Mouse (Mus musculus) limb, embryonic 15.5 days (tissue): ENCODE data around the gene Mylpf. TPM values are rescaled to one million over a fixed set of nuclear protein-coding genes. Genes with fewer than 3 reads are reported as not detected.
A peak's percentile ranks its signal among the peaks of the same experiment; 100 is the strongest.

Experiments
- ATAC-seq: fragments of 200-750 bp; cut with Nextera tagmentation; 2 replicates; pipeline ENCODE4 v1.8.0; 2017; ENCODE audit warnings: low read depth, moderate TSS enrichment; ENCODE audit not compliant: insufficient number of reproducible peaks, low FRiP score, low TSS enrichment
- H3K27ac ChIP-seq: fragments of 300-500 bp; sonication (generic); 2 replicates; pipeline ENCODE4 v1.5.1; 2015; ENCODE audit warnings: moderate library complexity, mild to moderate bottlenecking, inconsistent platforms
- H3K27me3 ChIP-seq: fragments of 300-500 bp; sonication (generic); 2 replicates; pipeline ENCODE4 v1.6.1; 2015; ENCODE audit warnings: inconsistent platforms
- H3K36me3 ChIP-seq: fragments of 300-500 bp; sonication (generic); 2 replicates; pipeline ENCODE4 v1.6.1; 2015; ENCODE audit warnings: inconsistent platforms
- H3K4me1 ChIP-seq: fragments of 300-500 bp; sonication (generic); 2 replicates; pipeline ENCODE4 v1.6.1; 2015; ENCODE audit warnings: inconsistent platforms
- H3K4me2 ChIP-seq: fragments of 300-500 bp; sonication (generic); 2 replicates; pipeline ENCODE4 v1.6.1; 2015; ENCODE audit warnings: mild to moderate bottlenecking, inconsistent platforms
- H3K4me3 ChIP-seq: fragments of 300-500 bp; sonication (generic); 2 replicates; pipeline ENCODE4 v1.5.1; 2015; ENCODE audit warnings: mild to moderate bottlenecking, inconsistent platforms
- H3K9ac ChIP-seq: fragments of 300-500 bp; sonication (generic); 2 replicates; pipeline ENCODE4 v1.6.1; 2015; ENCODE audit warnings: inconsistent platforms
- H3K9me3 ChIP-seq: fragments of 300-500 bp; sonication (generic); 2 replicates; pipeline ENCODE4 v1.6.1; 2016; ENCODE audit warnings: inconsistent platforms
- WGBS: fragments of 180-500 bp; shearing (Covaris S2); methylation state at CpG from one replicate; pipeline ENCODE4 v1.1.7; 2015; 5-methylcytosine and 5-hydroxymethylcytosine counted together
- polyA plus RNA-seq: library from polyadenylated mRNA; unstranded; fragments of >200 nt; fragmentation: Nextera tagmentation; extraction: Ambion mirVana; gene quantifications from 2 replicates; pipeline ENCODE4 v1.2.1, GENCODE M21; 2015

The Mylpf gene
- polyA plus RNA-seq, 1 experiment from 2014 or later, result 422 TPM

- 90% methylated on average over 2 of the region's 2 CpGs for WGBS
- no peak overlapping the region for H3K9ac ChIP-seq
- no peak for ATAC-seq
- H3K4me1 ChIP-seq, result peaks cover 24% of the 10 kb centered on the region
- H3K36me3 ChIP-seq, result peaks cover 19% of the 10 kb centered on the region
- H3K4me3 ChIP-seq, result no peak overlapping the region
- H3K9me3 ChIP-seq, result no peaks in the 10 kb centered on the region
- H3K27ac ChIP-seq, result no peak overlapping the region
- H3K27me3 ChIP-seq, result no peaks in the 10 kb centered on the region
- H3K4me2 ChIP-seq, result no peak overlapping the region
Measured at GRCm38 (mm10) chr7:127255965-127256364, 47.3 kb downstream of the Mylpf start.

DNA sequence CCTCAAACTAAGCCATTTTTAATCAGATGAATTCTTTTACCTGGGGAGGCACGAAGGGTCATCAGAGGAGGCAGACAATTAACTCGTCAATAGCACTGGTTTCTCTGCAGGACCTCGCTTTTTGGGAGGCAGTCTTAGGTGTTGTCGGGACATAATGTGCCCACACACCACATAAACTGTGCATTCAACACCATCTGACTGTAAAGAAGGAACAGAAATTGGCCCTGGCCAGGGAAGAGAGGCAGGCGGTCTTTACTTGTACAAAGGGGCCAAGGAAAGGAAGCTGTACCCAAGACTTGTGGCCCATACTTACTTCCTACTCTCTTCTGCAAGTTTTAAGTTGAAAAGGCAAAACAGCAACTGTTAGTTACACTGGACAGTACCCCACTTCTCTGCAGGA, 47.8 kb downstream of the Mylpf start:
- no peaks in the 10 kb centered on the region for H3K9me3 ChIP-seq
- no peak overlapping the region for H3K4me2 ChIP-seq
- ATAC-seq, result no peak
- no peak overlapping the region for H3K27ac ChIP-seq
- no peak overlapping the region for H3K9ac ChIP-seq
- no peaks in the 10 kb centered on the region for H3K27me3 ChIP-seq
- peaks cover 16% of the 10 kb centered on the region for H3K36me3 ChIP-seq
- 90% methylated on average over 5 of the region's 5 CpGs for WGBS
- no peak overlapping the region for H3K4me3 ChIP-seq
- H3K4me1 ChIP-seq, result peaks cover 29% of the 10 kb centered on the region

- no peak for ATAC-seq
- Histone ChIP-seq H3K9me3 (no peaks in the 10 kb centered on the region), H3K9ac (no peak overlapping the region), H3K27me3 (no peaks in the 10 kb centered on the region), H3K27ac (no peak overlapping the region), H3K4me1 (peaks cover 25% of the 10 kb centered on the region), H3K4me2 (peak overlapping the region; percentile 73), H3K4me3 (peak overlapping the region; percentile 60), H3K36me3 (peaks cover 14% of the 10 kb centered on the region)
- 65% methylated on average over 8 of the region's 8 CpGs for WGBS
Measured at GRCm38 (mm10) chr7:127259186-127259905, 50.7 kb downstream of the Mylpf start.

DNA sequence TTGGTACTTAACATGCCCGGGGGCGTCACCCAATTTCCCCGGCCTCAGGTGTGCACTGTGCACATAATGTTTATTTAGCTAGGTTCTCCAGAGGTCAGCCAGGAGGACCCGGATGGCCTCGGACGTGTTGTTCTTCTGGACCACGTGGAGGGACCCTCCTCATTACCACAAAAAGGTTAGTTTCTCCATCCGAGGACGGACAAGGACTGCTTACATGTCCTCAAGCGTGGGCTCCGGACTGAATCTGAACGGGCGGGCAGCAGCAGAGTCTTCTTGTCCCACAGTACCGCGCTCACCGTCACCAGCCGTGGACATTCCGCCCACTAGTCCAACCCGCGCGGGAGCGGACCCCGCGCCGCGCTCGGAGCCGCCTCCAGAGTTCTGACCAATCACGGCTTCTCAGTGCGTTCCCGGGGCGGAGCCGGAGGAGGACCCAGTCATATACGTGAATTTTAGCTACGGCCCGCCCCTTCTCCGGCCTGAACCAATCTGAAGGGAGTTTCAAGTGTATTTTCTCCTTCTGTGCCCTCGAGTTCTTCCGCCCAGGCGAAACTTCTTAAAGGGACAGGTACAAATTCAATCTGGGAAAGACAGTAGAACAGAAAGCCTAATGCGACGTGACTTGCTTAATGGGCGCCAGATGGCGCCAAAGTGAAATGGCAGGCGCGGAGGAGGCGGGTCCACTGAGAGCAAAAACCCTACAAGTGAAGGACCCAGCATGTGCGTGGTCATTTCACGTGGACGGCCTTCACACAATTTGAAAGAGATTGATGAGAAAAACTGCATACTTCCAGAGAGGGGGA, 51.8 kb downstream of the Mylpf start, which contains the start of gene Dctpp1:
TSS of gene Dctpp1 (minus strand) at position 401 of the 803 bp plus-strand sequence.
- ATAC-seq, result peak; percentile 98

GRCm38 (mm10) chr7:127262218-127262961, 53.7 kb downstream of the Mylpf start:
- ATAC-seq, result no peak
- no peak overlapping the region for H3K9ac ChIP-seq

More for the DNA sequence above, 51.8 kb downstream of the Mylpf start, which contains the start of gene Dctpp1:
- Histone ChIP-seq H3K4me2 (peak within 1 kb of the TSS; percentile 73), H3K9ac (peak within 1 kb of the TSS; percentile 71), H3K36me3 (peaks cover 14% of the 10 kb centered on the region), H3K4me3 (peak within 1 kb of the TSS; percentile 60), H3K27me3 (no peaks in the 10 kb centered on the region), H3K4me1 (peaks cover 17% of the 10 kb centered on the region), H3K27ac (peak within 1 kb of the TSS; percentile 8; the same call in 1 of the 2 replicates), H3K9me3 (no peaks in the 10 kb centered on the region)
- WGBS, result under 1% methylated on average over 50 of the region's 50 CpGs

GRCm38 (mm10) chr7:127263526-127263925, 54.8 kb downstream of the Mylpf start:
- ATAC-seq, result no peak
- no peaks in the 10 kb centered on the region for H3K9me3 ChIP-seq
- WGBS, result 96% methylated on average over 3 of the region's 3 CpGs
- H3K9ac ChIP-seq, result no peak overlapping the region
- H3K4me3 ChIP-seq, result no peak overlapping the region
- no peaks in the 10 kb centered on the region for H3K36me3 ChIP-seq
- H3K4me1 ChIP-seq, result peaks cover 17% of the 10 kb centered on the region
- no peaks in the 10 kb centered on the region for H3K27me3 ChIP-seq
- H3K4me2 ChIP-seq, result no peak overlapping the region
- no peak overlapping the region for H3K27ac ChIP-seq

More at GRCm38 (mm10) chr7:127262218-127262961, 53.7 kb downstream of the Mylpf start:
- Histone ChIP-seq H3K27ac (no peak overlapping the region), H3K9me3 (no peaks in the 10 kb centered on the region), H3K4me2 (no peak overlapping the region), H3K27me3 (no peaks in the 10 kb centered on the region), H3K4me3 (no peak overlapping the region), H3K36me3 (peaks cover 1% of the 10 kb centered on the region; the same call in 1 of the 2 replicates), H3K4me1 (peaks cover 17% of the 10 kb centered on the region)
- WGBS, result 78% methylated on average over 10 of the region's 10 CpGs

Other genes with a start within 250 kb of the Mylpf start
- gene Cdipt, start 233.0 kb upstream of the Mylpf start, polyA plus RNA-seq, result 105 and 119 TPM in 2 replicates
- gene Cdiptos, start 232.8 kb upstream of the Mylpf start, polyA plus RNA-seq, result 1.5 and 1.6 TPM in 2 replicates
- gene Mvp, start 194.3 kb upstream of the Mylpf start, polyA plus RNA-seq, result 13.1 and 17.0 TPM in 2 replicates
- 0.63 and 1.8 TPM in 2 replicates for gene Pagr1b, start 192.4 kb upstream of the Mylpf start, polyA plus RNA-seq
- gene Pagr1a, start 191.5 kb upstream of the Mylpf start, polyA plus RNA-seq, result 46.7 and 85.6 TPM in 2 replicates
- 28.9 and 58.2 TPM in 2 replicates for gene Gm42742, start 187.8 kb upstream of the Mylpf start, polyA plus RNA-seq
- 16.5 and 17.5 TPM in 2 replicates for gene Prrt2, start 187.7 kb upstream of the Mylpf start, polyA plus RNA-seq
- gene Maz, start 181.9 kb upstream of the Mylpf start, polyA plus RNA-seq, result 49.8 and 54.8 TPM in 2 replicates
- 90.7 and 96.9 TPM in 2 replicates for gene Kif22, start 166.4 kb upstream of the Mylpf start, polyA plus RNA-seq
- gene Zg16, start 121.6 kb upstream of the Mylpf start, polyA plus RNA-seq, result not detected in 2 replicates
- 5.3 and 6.1 TPM in 2 replicates for gene AI467606, start 117.5 kb upstream of the Mylpf start, polyA plus RNA-seq
- 4.1 and 6.3 TPM in 2 replicates for gene Qprt, start 86.7 kb upstream of the Mylpf start, polyA plus RNA-seq
- gene Spn, start 71.1 kb upstream of the Mylpf start, polyA plus RNA-seq, result 0.81 and 0.84 TPM in 2 replicates
- 53.6 and 55.1 TPM in 2 replicates for gene Cd2bp2, start 12.8 kb upstream of the Mylpf start, polyA plus RNA-seq
- gene Tbc1d10b, start 422 bp upstream of the Mylpf start, polyA plus RNA-seq, result 24.6 and 25.5 TPM in 2 replicates
- 37.3 and 38.4 TPM in 2 replicates for gene Zfp553, start 24.2 kb downstream of the Mylpf start, polyA plus RNA-seq
- 19.6 and 22.7 TPM in 2 replicates for gene Sept1, start 24.2 kb downstream of the Mylpf start, polyA plus RNA-seq
- gene Zfp771, start 35.4 kb downstream of the Mylpf start, polyA plus RNA-seq, result 69.7 and 71.7 TPM in 2 replicates
- gene Dctpp1, start 51.8 kb downstream of the Mylpf start, polyA plus RNA-seq, result 127 and 138 TPM in 2 replicates
- gene Sephs2, start 65.2 kb downstream of the Mylpf start, polyA plus RNA-seq, result 56.7 and 59.1 TPM in 2 replicates
- 1.2 and 1.3 TPM in 2 replicates for gene Itgal, start 87.4 kb downstream of the Mylpf start, polyA plus RNA-seq
- gene Zfp768, start 136.7 kb downstream of the Mylpf start, polyA plus RNA-seq, result 14.3 and 16.4 TPM in 2 replicates
- 9.4 and 10.1 TPM in 2 replicates for gene Zfp747, start 167.2 kb downstream of the Mylpf start, polyA plus RNA-seq
- gene 9130019O22Rik, start 178.3 kb downstream of the Mylpf start, polyA plus RNA-seq, result 5.6 and 6.5 TPM in 2 replicates
- gene E430018J23Rik, start 184.7 kb downstream of the Mylpf start, polyA plus RNA-seq, result 7.5 and 8.1 TPM in 2 replicates
- gene Zfp764, start 197.9 kb downstream of the Mylpf start, polyA plus RNA-seq, result 9.7 and 9.8 TPM in 2 replicates
- gene Zfp688, start 213.2 kb downstream of the Mylpf start, polyA plus RNA-seq, result 22.9 and 24.0 TPM in 2 replicates
- 9.4 and 9.8 TPM in 2 replicates for gene Zfp689, start 240.3 kb downstream of the Mylpf start, polyA plus RNA-seq